Mouse (Mus musculus) ES-E14 (cell line): ENCODE measurements around the gene Slc16a2.

ENCODE experiments used
- HCFC1 ChIP-seq: IDR thresholded peaks from 2 replicates; pipeline ENCODE4 v1.6.1; 2012; ENCODE audit warnings: low read length, inconsistent platforms, borderline replicate concordance; ENCODE audit not compliant: insufficient read depth
- MAFK ChIP-seq: IDR thresholded peaks from 2 replicates; pipeline ENCODE4 v1.6.1; 2014; ENCODE audit warnings: mild to moderate bottlenecking, low read depth, low read length, inconsistent platforms; ENCODE audit not compliant: insufficient read depth

DNA sequence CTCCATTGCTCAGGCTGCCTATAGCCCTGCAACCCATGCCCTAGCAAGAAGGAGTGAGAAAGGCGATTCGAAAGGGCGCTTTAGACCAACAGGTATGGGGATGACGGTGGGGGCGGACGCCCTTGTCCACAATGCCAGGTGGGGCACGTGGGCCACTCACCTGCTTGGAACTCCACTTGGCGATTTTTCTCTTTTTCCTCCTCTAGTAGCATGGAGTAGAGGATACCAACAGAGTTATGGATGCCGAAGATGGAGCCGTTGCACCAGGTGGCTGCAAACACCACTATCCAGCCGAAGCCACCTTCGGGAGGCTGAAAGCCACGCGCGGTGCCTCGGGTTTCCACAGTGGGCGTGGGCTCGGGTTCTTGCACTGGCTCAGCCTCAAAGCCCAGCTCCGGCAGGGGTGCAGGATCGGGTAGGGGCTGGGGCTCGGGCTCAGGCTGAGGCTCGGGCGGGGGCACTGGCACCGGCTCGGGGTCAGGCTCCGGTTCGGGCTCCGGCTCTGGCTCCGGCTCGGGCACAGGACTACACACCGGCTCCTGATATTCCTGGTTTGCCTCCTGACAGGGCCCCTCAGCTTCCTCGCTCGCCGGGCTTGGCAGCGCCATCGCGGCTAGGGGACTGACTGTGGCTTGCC, 470 bp downstream of the Slc16a2 start:
- TF ChIP-seq HCFC1 (no peak), MAFK (no peak)
